In genomic region chr1:74809007-74809406, GRCm38 (mm10) we compare ENCODE assay signal across 14 mouse cellular contexts. TPM values are rescaled to one million over a fixed set of nuclear protein-coding genes. Genes with fewer than 3 reads are reported as not detected.
DNase-seq lines count a peak whose midpoint lies in the region; ATAC-seq and TF ChIP-seq lines count a peak whose summit lies in the region.
"Had no signal": no experiment of that assay in that cellular context is flagged by ENCODE, and none has a peak within 500 bp of the region (broad histone marks: within the 10 kb centered on the region; RNA-seq: fewer than 3 reads in every experiment).

No protein-coding gene starts in this region.

- ATAC-seq in hindbrain, postnatal 0 days = no peak
- ATAC-seq in hindbrain, embryonic 13.5 days (ENCODE audit: low FRiP score) = no peak
- no peak for ATAC-seq in neural tube, embryonic 11.5 days (ENCODE audit: insufficient read depth, low FRiP score, low TSS enrichment)
- no peak for ATAC-seq in neural tube, embryonic 15.5 days (ENCODE audit: low FRiP score)
- ATAC-seq: intestine, embryonic 16.5 days had no signal

- no peak overlapping the region for H3K4me2 ChIP-seq in hindbrain, postnatal 0 days (ENCODE audit: low read depth, low read length)
- no peak overlapping the region for H3K4me2 ChIP-seq in hindbrain, embryonic 13.5 days
- H3K4me2 ChIP-seq in neural tube, embryonic 11.5 days (ENCODE audit: low read depth) = no peak overlapping the region
- H3K4me2 ChIP-seq in neural tube, embryonic 15.5 days = no peak overlapping the region

- peak; percentile 50 for DNase-seq in hindbrain, postnatal 0 days (ENCODE audit: low spot score)
- peak; percentile 5 for DNase-seq in neural tube, embryonic 11.5 days (ENCODE audit: low spot score)
- peak; percentile 87 for DNase-seq in ZHBTc4 (ENCODE audit: low read depth, low spot score)
- peak; percentile 72 for DNase-seq in testis, postnatal 10 days (ENCODE audit: low spot score)
- DNase-seq in ovary, adult 18-20 months (ENCODE audit: low spot score) = no peak
- DNase-seq in frontal cortex, postnatal 10 days (ENCODE audit: low spot score in 2 of 2) = no peak
- DNase-seq: heart, postnatal 14 days had no signal

- H3K27ac ChIP-seq in hindbrain, postnatal 0 days = no peak overlapping the region
- H3K27ac ChIP-seq in hindbrain, embryonic 13.5 days = no peak overlapping the region
- no peak overlapping the region for H3K27ac ChIP-seq in neural tube, embryonic 11.5 days (ENCODE audit: low read depth, low read length)
- no peak overlapping the region for H3K27ac ChIP-seq in neural tube, embryonic 15.5 days (replicated peaks)
- H3K27ac ChIP-seq: limb, embryonic 15.5 days; macrophage had no signal

- H3K4me1 ChIP-seq in hindbrain, postnatal 0 days (ENCODE audit: insufficient read depth, low read length) = peaks cover 11% of the 10 kb centered on the region; the same call in 1 of the 2 replicates
- peaks cover 42% of the 10 kb centered on the region for H3K4me1 ChIP-seq in hindbrain, embryonic 13.5 days (replicated peaks)
- H3K4me1 ChIP-seq in neural tube, embryonic 11.5 days (ENCODE audit: control insufficient read depth, insufficient read depth, low read length) = peaks cover 19% of the 10 kb centered on the region
- peaks cover 36% of the 10 kb centered on the region for H3K4me1 ChIP-seq in neural tube, embryonic 15.5 days

- peaks cover 16% of the 10 kb centered on the region; the same call in 1 of the 2 replicates for H3K27me3 ChIP-seq in hindbrain, postnatal 0 days (ENCODE audit: insufficient read depth, low read length)
- H3K27me3 ChIP-seq in hindbrain, embryonic 13.5 days = peaks cover 71% of the 10 kb centered on the region
- H3K27me3 ChIP-seq in neural tube, embryonic 11.5 days (ENCODE audit: control insufficient read depth, insufficient read depth, low read length) = peaks cover 38% of the 10 kb centered on the region
- H3K27me3 ChIP-seq in neural tube, embryonic 15.5 days (replicated peaks) = peaks cover 29% of the 10 kb centered on the region

- TF ChIP-seq CTCF in hindbrain, postnatal 0 days (IDR thresholded peaks at IDR 0.05; ENCODE audit: low read depth) = peak; percentile 58

- H3K36me3 ChIP-seq in hindbrain, postnatal 0 days (ENCODE audit: insufficient read depth, low read length) = no peaks in the 10 kb centered on the region
- no peaks in the 10 kb centered on the region for H3K36me3 ChIP-seq in hindbrain, embryonic 13.5 days
- no peaks in the 10 kb centered on the region for H3K36me3 ChIP-seq in neural tube, embryonic 11.5 days (ENCODE audit: control insufficient read depth, insufficient read depth, low read length)
- H3K36me3 ChIP-seq in neural tube, embryonic 15.5 days = no peaks in the 10 kb centered on the region
- H3K36me3 ChIP-seq: embryonic facial prominence, embryonic 15.5 days; limb, embryonic 15.5 days had no signal

- H3K9me3 ChIP-seq in hindbrain, postnatal 0 days (ENCODE audit: low read length) = no peaks in the 10 kb centered on the region
- no peaks in the 10 kb centered on the region for H3K9me3 ChIP-seq in hindbrain, embryonic 13.5 days
- no peaks in the 10 kb centered on the region for H3K9me3 ChIP-seq in neural tube, embryonic 11.5 days (ENCODE audit: control insufficient read depth, low read length)
- no peaks in the 10 kb centered on the region for H3K9me3 ChIP-seq in neural tube, embryonic 15.5 days (replicated peaks)
- H3K9me3 ChIP-seq: embryonic facial prominence, embryonic 15.5 days; limb, embryonic 15.5 days had no signal

- no peak overlapping the region for H3K4me3 ChIP-seq in hindbrain, postnatal 0 days (ENCODE audit: low read length)
- no peak overlapping the region for H3K4me3 ChIP-seq in hindbrain, embryonic 13.5 days
- H3K4me3 ChIP-seq in neural tube, embryonic 11.5 days (ENCODE audit: low read depth, low read length) = no peak overlapping the region
- no peak overlapping the region for H3K4me3 ChIP-seq in neural tube, embryonic 15.5 days (replicated peaks)

- 59% methylated on average over 10 of the region's 10 CpGs for WGBS in hindbrain, postnatal 0 days
- 59% methylated on average over 10 of the region's 10 CpGs for WGBS in hindbrain, embryonic 13.5 days
- 57% methylated on average over 10 of the region's 10 CpGs for WGBS in neural tube, embryonic 11.5 days
- WGBS in neural tube, embryonic 15.5 days = 58% methylated on average over 10 of the region's 10 CpGs

- no peak overlapping the region for H3K9ac ChIP-seq in hindbrain, postnatal 0 days (replicated peaks; ENCODE audit: low read length)
- H3K9ac ChIP-seq in hindbrain, embryonic 13.5 days = no peak overlapping the region
- H3K9ac ChIP-seq in neural tube, embryonic 11.5 days (ENCODE audit: low read length) = no peak overlapping the region
- H3K9ac ChIP-seq in neural tube, embryonic 15.5 days (replicated peaks) = no peak overlapping the region
- H3K9ac ChIP-seq: embryonic facial prominence, embryonic 15.5 days; limb, embryonic 15.5 days had no signal

RNA-seq across cellular contexts. Expression of gene Wnt10a, which starts 17.7 kb away (rescaled TPM):
- 1.8 and 2.7 TPM in 2 replicates for total RNA-seq in hindbrain, postnatal 0 days (2014; rRNA removed)
- 0.48 and 0.68 TPM in 2 replicates for polyA plus RNA-seq in hindbrain, postnatal 0 days (2015; fragmentation: Nextera tagmentation; extraction: Ambion mirVana)
- polyA plus RNA-seq in hindbrain, embryonic 13.5 days (2015; fragmentation: Nextera tagmentation; extraction: Ambion mirVana) = 0.19 and 0.45 TPM in 2 replicates
- polyA plus RNA-seq in neural tube, embryonic 11.5 days (2014; fragmentation: Nextera tagmentation; extraction: Ambion mirVana) = 1.7 and 2.4 TPM in 2 replicates
- polyA plus RNA-seq in neural tube, embryonic 15.5 days (2015; fragmentation: Nextera tagmentation; extraction: Ambion mirVana) = 0.09 and 0.20 TPM in 2 replicates
- total RNA-seq: heart, postnatal 14 days had no signal
- polyA plus RNA-seq: macrophage had no signal

RNA-seq across cellular contexts. Expression of gene Wnt6, which starts 37.3 kb away (rescaled TPM):
- total RNA-seq in hindbrain, postnatal 0 days (2014; rRNA removed) = 5.9 and 11.2 TPM in 2 replicates
- 6.7 and 7.4 TPM in 2 replicates for polyA plus RNA-seq in hindbrain, postnatal 0 days (2015; fragmentation: Nextera tagmentation; extraction: Ambion mirVana)
- polyA plus RNA-seq in hindbrain, embryonic 13.5 days (2015; fragmentation: Nextera tagmentation; extraction: Ambion mirVana) = 3.6 and 4.5 TPM in 2 replicates
- polyA plus RNA-seq in neural tube, embryonic 11.5 days (2014; fragmentation: Nextera tagmentation; extraction: Ambion mirVana) = 14.5 and 14.6 TPM in 2 replicates
- polyA plus RNA-seq in neural tube, embryonic 15.5 days (2015; fragmentation: Nextera tagmentation; extraction: Ambion mirVana) = 5.7 and 6.4 TPM in 2 replicates
- polyA plus RNA-seq: macrophage had no signal

RNA-seq across cellular contexts. Expression of gene Cdk5r2, which starts 45.7 kb away (rescaled TPM):
- 59.2 and 75.3 TPM in 2 replicates for total RNA-seq in hindbrain, postnatal 0 days (2014; rRNA removed)
- 12.3 and 13.6 TPM in 2 replicates for polyA plus RNA-seq in hindbrain, postnatal 0 days (2015; fragmentation: Nextera tagmentation; extraction: Ambion mirVana)
- 6.1 and 6.5 TPM in 2 replicates for polyA plus RNA-seq in hindbrain, embryonic 13.5 days (2015; fragmentation: Nextera tagmentation; extraction: Ambion mirVana)
- 4.0 and 4.5 TPM in 2 replicates for polyA plus RNA-seq in neural tube, embryonic 11.5 days (2014; fragmentation: Nextera tagmentation; extraction: Ambion mirVana)
- polyA plus RNA-seq in neural tube, embryonic 15.5 days (2015; fragmentation: Nextera tagmentation; extraction: Ambion mirVana) = 10.0 and 11.6 TPM in 2 replicates
- total RNA-seq: heart, postnatal 14 days had no signal
- polyA plus RNA-seq: limb, embryonic 15.5 days; macrophage had no signal

RNA-seq across cellular contexts. Expression of gene Prkag3, which starts 60.0 kb away (rescaled TPM):
- not detected in 2 replicates for total RNA-seq in hindbrain, postnatal 0 days (2014; rRNA removed)
- not detected in 2 replicates for polyA plus RNA-seq in hindbrain, postnatal 0 days (2015; fragmentation: Nextera tagmentation; extraction: Ambion mirVana)
- polyA plus RNA-seq in hindbrain, embryonic 13.5 days (2015; fragmentation: Nextera tagmentation; extraction: Ambion mirVana) = 0.16 and 0.21 TPM in 2 replicates
- 0.16 TPM in 1 of 2 replicates, not detected in the other for polyA plus RNA-seq in neural tube, embryonic 11.5 days (2014; fragmentation: Nextera tagmentation; extraction: Ambion mirVana)
- 0.17 and 0.40 TPM in 2 replicates for polyA plus RNA-seq in neural tube, embryonic 15.5 days (2015; fragmentation: Nextera tagmentation; extraction: Ambion mirVana)
- polyA plus RNA-seq: forebrain, embryonic 16.5 days; macrophage had no signal

Comparison
In these comparisons a context has a peak if more than half of its experiments do, and no peak if none do; other contexts are left out.
1. DNase-seq: peak in hindbrain, postnatal 0 days (single experiment), neural tube, embryonic 11.5 days (single experiment), ZHBTc4 (single experiment) and testis, postnatal 10 days (single experiment); none in ovary, adult 18-20 months (single experiment) and frontal cortex, postnatal 10 days (0 of 2).